Mouse (Mus musculus) ES-Bruce4 (cell line): Measurements from ENCODE around the gene Ptprm. TPM values are rescaled to one million over a fixed set of nuclear protein-coding genes. Genes with fewer than 3 reads are reported as not detected.

Experiments used
- H3K27ac ChIP-seq: 2 replicates; pipeline ENCODE4 v1.5.1; 2012; ENCODE audit warnings: low read length, inconsistent platforms; ENCODE audit not compliant: insufficient read depth
- H3K27me3 ChIP-seq: 2 replicates; pipeline ENCODE4 v1.6.1; 2012; ENCODE audit warnings: mild to moderate bottlenecking, low read length, inconsistent platforms; ENCODE audit not compliant: control insufficient read depth, poor library complexity, insufficient read depth, severe bottlenecking
- H3K36me3 ChIP-seq: 2 replicates; pipeline ENCODE4 v1.6.1; 2012; ENCODE audit warnings: inconsistent platforms, mild to moderate bottlenecking, low read length, moderate library complexity; ENCODE audit not compliant: control insufficient read depth, poor library complexity, insufficient read depth, severe bottlenecking
- H3K4me1 ChIP-seq: one replicate; pipeline ENCODE4 v1.8.1; 2011; ENCODE audit warnings: low read length; ENCODE audit not compliant: control insufficient read depth, insufficient read depth
- H3K4me3 ChIP-seq: 2 replicates; pipeline ENCODE4 v1.5.1; 2011; ENCODE audit warnings: low read depth, mild to moderate bottlenecking, low read length
- H3K9ac ChIP-seq: 2 replicates; pipeline ENCODE4 v1.6.1; 2012; ENCODE audit warnings: low read depth, mild to moderate bottlenecking, inconsistent platforms; ENCODE audit not compliant: poor library complexity, severe bottlenecking
- H3K9me3 ChIP-seq: replicated peaks from 2 replicates; pipeline ENCODE4 v1.6.1; 2012; ENCODE audit warnings: mild to moderate bottlenecking, low read length, inconsistent platforms; ENCODE audit not compliant: control insufficient read depth, poor library complexity, insufficient read depth, severe bottlenecking
- CTCF ChIP-seq: IDR thresholded peaks from one replicate; pipeline ENCODE4 v1.8.1; 2011; ENCODE audit warnings: low read depth, low read length
- EP300 ChIP-seq: IDR thresholded peaks from 2 replicates; pipeline ENCODE4 v1.6.1; 2011; ENCODE audit warnings: low read depth, low read length; ENCODE audit not compliant: insufficient read depth
- POLR2A ChIP-seq: IDR thresholded peaks from one replicate; pipeline ENCODE4 v1.8.1; 2011; ENCODE audit warnings: low read length; ENCODE audit not compliant: insufficient read depth
- polyA plus RNA-seq: library from polyadenylated mRNA; stranded (reverse); fragments of >200 nt; gene quantifications from 2 replicates; pipeline ENCODE4 v1.2.4, GENCODE M21; 2011; ENCODE audit warnings: low read depth; ENCODE audit not compliant: missing spikeins, insufficient read depth, insufficient read length

Gene Ptprm
- polyA plus RNA-seq, 1 experiment: 10.8 TPM

DNA sequence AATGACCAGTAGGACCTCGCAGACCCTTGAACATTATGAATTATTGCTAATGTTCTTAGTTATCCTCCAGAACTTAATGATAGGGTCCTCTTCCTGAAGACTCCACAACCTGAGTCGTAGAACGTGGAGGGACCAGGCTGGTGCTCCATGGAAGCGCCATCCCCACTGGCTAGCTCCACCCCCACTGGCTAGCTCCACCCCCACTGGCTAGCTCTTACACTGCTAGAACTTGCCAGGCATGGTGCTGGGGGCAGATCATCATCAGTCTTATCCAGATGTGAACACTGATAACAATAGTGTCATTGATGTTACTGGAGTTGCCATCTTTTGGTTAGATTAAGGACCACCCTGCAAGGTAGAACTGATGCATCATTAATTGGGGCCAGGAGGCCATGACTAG is 362.4 kb downstream of the Ptprm start:
- H3K4me1 ChIP-seq: no peaks in the 10 kb centered on the region
- TF ChIP-seq CTCF (no peak), EP300 (no peak), POLR2A (no peak)
- H3K9ac ChIP-seq: no peak overlapping the region
- no peak overlapping the region for H3K27ac ChIP-seq
- H3K27me3 ChIP-seq: no peaks in the 10 kb centered on the region
- H3K9me3 ChIP-seq: no peaks in the 10 kb centered on the region
- no peak overlapping the region for H3K4me3 ChIP-seq
- H3K36me3 ChIP-seq: no peaks in the 10 kb centered on the region

DNA sequence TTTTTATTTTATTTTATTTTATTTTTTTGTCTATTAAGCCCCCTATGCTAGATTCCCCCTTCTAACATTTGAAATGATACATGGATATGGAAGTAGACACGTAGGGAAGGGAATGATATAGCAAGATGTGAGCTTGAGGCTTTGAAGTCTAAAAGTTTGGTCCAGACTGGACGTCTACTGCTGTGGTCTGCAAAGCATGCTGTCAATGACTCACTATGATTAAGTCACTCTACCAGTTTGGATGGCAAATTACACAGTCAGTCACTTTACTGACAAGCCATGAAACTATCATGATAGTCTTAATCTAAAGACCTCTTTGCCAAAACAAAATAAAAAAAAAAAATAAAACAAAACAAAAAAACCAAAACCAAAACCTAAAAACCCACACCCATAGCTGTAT is 363.5 kb downstream of the Ptprm start:
- no peak overlapping the region for H3K27ac ChIP-seq
- no peaks in the 10 kb centered on the region for H3K4me1 ChIP-seq
- H3K4me3 ChIP-seq: no peak overlapping the region
- H3K27me3 ChIP-seq: no peaks in the 10 kb centered on the region
- H3K9ac ChIP-seq: no peak overlapping the region
- H3K9me3 ChIP-seq: no peaks in the 10 kb centered on the region
- TF ChIP-seq POLR2A: no peak
- TF ChIP-seq CTCF: no peak
- no peak for TF ChIP-seq EP300
- no peaks in the 10 kb centered on the region for H3K36me3 ChIP-seq

GRCm38 (mm10) chr17:66988014-66988413 is 366.2 kb downstream of the Ptprm start:
- Histone ChIP-seq H3K4me3 (no peak overlapping the region), H3K27ac (no peak overlapping the region), H3K9ac (no peak overlapping the region), H3K36me3 (no peaks in the 10 kb centered on the region), H3K27me3 (no peaks in the 10 kb centered on the region), H3K4me1 (no peaks in the 10 kb centered on the region), H3K9me3 (no peaks in the 10 kb centered on the region)
- TF ChIP-seq POLR2A (no peak), CTCF (no peak), EP300 (no peak)

- no peak for TF ChIP-seq CTCF
- no peak for TF ChIP-seq EP300
- no peak for TF ChIP-seq POLR2A
- Histone ChIP-seq H3K9me3 (no peaks in the 10 kb centered on the region), H3K9ac (no peak overlapping the region), H3K4me1 (no peaks in the 10 kb centered on the region), H3K4me3 (no peak overlapping the region), H3K36me3 (no peaks in the 10 kb centered on the region), H3K27ac (no peak overlapping the region), H3K27me3 (no peaks in the 10 kb centered on the region)
Measured at GRCm38 (mm10) chr17:66981649-66982048, 372.6 kb downstream of the Ptprm start.

DNA sequence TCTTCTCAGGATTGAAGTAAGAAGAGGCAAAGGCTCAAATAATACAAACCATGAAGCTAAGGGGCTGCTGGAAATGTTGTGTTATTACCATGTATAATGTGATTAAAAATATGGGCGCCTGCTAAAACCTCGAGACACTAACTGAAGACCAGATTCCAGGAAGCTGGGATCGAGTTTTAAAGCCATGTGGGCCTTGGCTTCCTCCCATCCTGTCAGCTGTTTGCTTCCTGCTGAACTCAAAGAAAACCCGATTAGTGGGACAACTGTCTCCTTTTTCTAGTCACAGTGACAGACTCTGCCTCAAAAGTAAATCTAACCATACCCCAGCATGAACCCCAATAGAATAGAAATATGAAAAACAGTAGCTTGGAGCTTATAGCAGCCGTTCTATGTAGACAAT is 374.3 kb downstream of the Ptprm start:
- H3K27ac ChIP-seq: no peak overlapping the region
- TF ChIP-seq EP300: no peak
- TF ChIP-seq CTCF: no peak
- TF ChIP-seq POLR2A: no peak
- H3K9me3 ChIP-seq: no peaks in the 10 kb centered on the region
- no peaks in the 10 kb centered on the region for H3K36me3 ChIP-seq
- H3K9ac ChIP-seq: no peak overlapping the region
- no peaks in the 10 kb centered on the region for H3K27me3 ChIP-seq
- H3K4me3 ChIP-seq: no peak overlapping the region
- no peaks in the 10 kb centered on the region for H3K4me1 ChIP-seq

GRCm38 (mm10) chr17:66976490-66976889 is 377.8 kb downstream of the Ptprm start:
- Histone ChIP-seq H3K9me3 (no peaks in the 10 kb centered on the region), H3K27ac (no peak overlapping the region), H3K4me3 (no peak overlapping the region), H3K4me1 (no peaks in the 10 kb centered on the region), H3K27me3 (no peaks in the 10 kb centered on the region), H3K36me3 (no peaks in the 10 kb centered on the region), H3K9ac (no peak overlapping the region)
- TF ChIP-seq EP300 (no peak), CTCF (no peak), POLR2A (no peak)

DNA sequence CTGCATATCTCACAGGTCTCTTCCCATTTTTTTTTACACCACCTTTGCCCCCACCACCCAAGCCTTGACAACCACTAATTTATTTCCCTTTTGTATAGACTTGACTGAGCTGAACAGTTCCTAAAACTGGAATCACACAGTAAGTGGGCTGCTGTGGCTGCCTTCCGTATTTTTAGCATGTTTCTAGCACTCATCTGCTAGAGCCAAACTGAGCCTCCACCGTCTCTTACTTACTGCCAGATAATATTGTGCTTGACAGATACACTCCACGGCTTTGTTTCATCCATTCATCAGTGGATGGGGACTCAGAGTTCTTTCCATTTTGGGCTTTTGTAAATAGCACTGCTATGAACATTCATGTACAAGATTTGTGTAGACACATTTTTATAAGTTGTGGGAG is 381.3 kb downstream of the Ptprm start:
- TF ChIP-seq CTCF: no peak
- no peak for TF ChIP-seq EP300
- TF ChIP-seq POLR2A: no peak
- Histone ChIP-seq H3K4me3 (no peak overlapping the region), H3K36me3 (no peaks in the 10 kb centered on the region), H3K27me3 (no peaks in the 10 kb centered on the region), H3K9ac (no peak overlapping the region), H3K9me3 (no peaks in the 10 kb centered on the region), H3K27ac (no peak overlapping the region), H3K4me1 (no peaks in the 10 kb centered on the region)
